ENCODE assay signal across 15 mouse cellular contexts in the genomic region with DNA sequence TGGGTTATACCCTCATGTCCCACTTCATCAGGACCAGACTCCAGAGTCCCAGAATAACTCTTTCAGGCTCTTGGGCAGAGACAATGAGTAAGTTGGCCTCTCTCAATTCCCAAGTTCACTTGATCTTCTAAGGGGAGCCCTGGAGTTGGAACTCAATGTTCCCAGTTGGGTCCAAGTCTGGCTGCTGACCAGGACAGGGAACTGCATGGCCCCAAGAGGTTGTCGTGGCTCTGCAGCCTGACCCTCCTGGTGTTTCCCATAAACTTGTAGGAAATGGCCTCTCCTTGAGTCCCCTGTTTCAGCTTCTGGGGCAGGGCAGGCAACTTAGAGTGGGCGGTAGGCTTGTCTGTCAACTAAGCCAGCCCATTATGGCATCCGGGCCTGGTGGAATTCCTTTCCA.
DNase-seq lines count a peak whose midpoint lies in the region.
"Had no signal": no experiment of that assay in that cellular context is flagged by ENCODE, and none has a peak within 500 bp of the region (broad histone marks: within the 10 kb centered on the region; RNA-seq: fewer than 3 reads in every experiment).

No protein-coding gene starts in this region.

- peak; percentile 51 for DNase-seq in gastrocnemius, adult 18-20 months (ENCODE audit: low spot score)
- no peak for DNase-seq in gastrocnemius, postnatal 36 days
- DNase-seq in heart, adult 11 months, result peak; percentile 84
- DNase-seq in heart, adult 18-20 months, result no peak
- DNase-seq in urinary bladder, adult 2 months (ENCODE audit: low spot score), result peak; percentile 9
- no peak for DNase-seq in urinary bladder, postnatal 36 days (ENCODE audit: low spot score in 2 of 2)
- DNase-seq in testis, postnatal 14 days (ENCODE audit: low spot score), result peak; percentile 33
- no peak for DNase-seq in spleen, postnatal 14 days (ENCODE audit: low spot score in 2 of 2)
- DNase-seq: adrenal gland, adult 8-10 months; adrenal gland, postnatal 14 days; adrenal gland, postnatal 36 days; B cell, adult 2 months; cerebellum, adult 11-12 months; cerebellum, adult 9-10 months; cerebellum, postnatal 25 days had no signal

- intact Hi-C loops in gastrocnemius, postnatal 36 days (cut with DNase I), result loop anchor here (5.0 kb wide), 1 partner anchor 45 kb away; no protein-coding TSS in a partner anchor

Comparison
In these comparisons a context has a peak if more than half of its experiments do, and no peak if none do; other contexts are left out.
1. DNase-seq: peak in gastrocnemius, adult 18-20 months (single experiment), heart, adult 11 months (single experiment), urinary bladder, adult 2 months (single experiment) and testis, postnatal 14 days (single experiment); none in gastrocnemius, postnatal 36 days (0 of 2), heart, adult 18-20 months (0 of 2), urinary bladder, postnatal 36 days (0 of 2) and spleen, postnatal 14 days (0 of 2).